Mouse (Mus musculus) kidney, adult 8-10 months (tissue): ENCODE results near the gene Tab3.
A peak's percentile ranks its signal among the peaks of the same experiment; 100 is the strongest.

Experiments used
- DNase-seq, 2 experiments: peaks; one replicate each; pipeline ENCODE4 v3.0.0; 2022

Tab3 gene

GRCm38 (mm10) chrX:85573532-85574181 is at the start of gene Tab3:
Gene Tab3, plus strand, starts transcription at chrX:85574022.
- peak; percentile 97 to 98 for DNase-seq

- DNase-seq, result no peak
These were observed 48.3 kb upstream of the Tab3 start for GRCm38 (mm10) chrX:85525545-85525944.

GRCm38 (mm10) chrX:85526263-85527019 is 47.4 kb upstream of the Tab3 start:
- DNase-seq, result no peak

GRCm38 (mm10) chrX:85558931-85559330 is 14.9 kb upstream of the Tab3 start:
- DNase-seq, result no peak

GRCm38 (mm10) chrX:85566256-85566655 is 7.6 kb upstream of the Tab3 start:
- DNase-seq, result no peak

- peak in 1 of 2 experiments; percentile 5 for DNase-seq
These were observed 340 bp downstream of the Tab3 start for GRCm38 (mm10) chrX:85574182-85574541.

- DNase-seq, result no peak
These were observed 2.5 kb downstream of the Tab3 start for GRCm38 (mm10) chrX:85576310-85576709.

GRCm38 (mm10) chrX:85580768-85581167 is 6.9 kb downstream of the Tab3 start:
- DNase-seq, result no peak

- no peak for DNase-seq
These were observed 8.7 kb downstream of the Tab3 start for GRCm38 (mm10) chrX:85582517-85582916.

- no peak for DNase-seq
These were observed 11.8 kb downstream of the Tab3 start for GRCm38 (mm10) chrX:85585575-85585974.

GRCm38 (mm10) chrX:85614701-85615100 is 40.9 kb downstream of the Tab3 start:
- no peak for DNase-seq

- DNase-seq, result peak; percentile 1 to 26
These were observed 72.5 kb downstream of the Tab3 start for GRCm38 (mm10) chrX:85646204-85646777.

GRCm38 (mm10) chrX:85676808-85677207 is 103.0 kb downstream of the Tab3 start:
- peak; percentile 20 to 25 for DNase-seq

- no peak for DNase-seq
These were observed 108.3 kb downstream of the Tab3 start for GRCm38 (mm10) chrX:85682125-85682524.

GRCm38 (mm10) chrX:85683723-85684122 is 109.9 kb downstream of the Tab3 start:
- no peak for DNase-seq
